Mouse (Mus musculus) midbrain, embryonic 10.5 days (tissue): ENCODE data around the gene Snapin. TPM values are rescaled to one million over a fixed set of nuclear protein-coding genes. Genes with fewer than 3 reads are reported as not detected.

Source experiments
- DNase-seq: peaks from one replicate; pipeline ENCODE4 v3.0.0-alpha.2; 2017; ENCODE audit warnings: low spot score
- H3K27ac ChIP-seq: fragments of 300-500 bp; sonication (generic); replicated peaks from 2 replicates; pipeline ENCODE4 v1.5.1; 2016; ENCODE audit warnings: mild to moderate bottlenecking
- H3K27me3 ChIP-seq: fragments of 300-500 bp; sonication (generic); 2 replicates; pipeline ENCODE4 v1.6.1; 2016; ENCODE audit warnings: low read depth, mild to moderate bottlenecking; ENCODE audit not compliant: poor library complexity, severe bottlenecking
- H3K36me3 ChIP-seq: fragments of 300-500 bp; sonication (generic); 2 replicates; pipeline ENCODE4 v1.6.1; 2016; ENCODE audit warnings: mild to moderate bottlenecking, moderate library complexity
- H3K4me1 ChIP-seq: fragments of 300-500 bp; sonication (generic); 2 replicates; pipeline ENCODE4 v1.6.1; 2016
- H3K4me3 ChIP-seq: fragments of 300-500 bp; sonication (generic); 2 replicates; pipeline ENCODE4 v1.5.1; 2016; ENCODE audit warnings: mild to moderate bottlenecking, moderate library complexity
- H3K9me3 ChIP-seq: fragments of 300-500 bp; sonication (generic); replicated peaks from 2 replicates; pipeline ENCODE4 v1.6.1; 2016; ENCODE audit warnings: mild to moderate bottlenecking
- WGBS: fragments of 180-500 bp; shearing (Covaris S2); methylation state at CpG from one replicate; pipeline ENCODE4 v1.1.7; 2016; 5-methylcytosine and 5-hydroxymethylcytosine counted together
- polyA plus RNA-seq: library from polyadenylated mRNA; unstranded; fragments of >200 nt; fragmentation: Nextera tagmentation; extraction: Ambion mirVana; gene quantifications from 2 replicates; pipeline ENCODE4 v1.2.1, GENCODE M21; 2016

The Snapin gene
- polyA plus RNA-seq, 1 experiment from 2014 or later: 65.5 TPM

DNA sequence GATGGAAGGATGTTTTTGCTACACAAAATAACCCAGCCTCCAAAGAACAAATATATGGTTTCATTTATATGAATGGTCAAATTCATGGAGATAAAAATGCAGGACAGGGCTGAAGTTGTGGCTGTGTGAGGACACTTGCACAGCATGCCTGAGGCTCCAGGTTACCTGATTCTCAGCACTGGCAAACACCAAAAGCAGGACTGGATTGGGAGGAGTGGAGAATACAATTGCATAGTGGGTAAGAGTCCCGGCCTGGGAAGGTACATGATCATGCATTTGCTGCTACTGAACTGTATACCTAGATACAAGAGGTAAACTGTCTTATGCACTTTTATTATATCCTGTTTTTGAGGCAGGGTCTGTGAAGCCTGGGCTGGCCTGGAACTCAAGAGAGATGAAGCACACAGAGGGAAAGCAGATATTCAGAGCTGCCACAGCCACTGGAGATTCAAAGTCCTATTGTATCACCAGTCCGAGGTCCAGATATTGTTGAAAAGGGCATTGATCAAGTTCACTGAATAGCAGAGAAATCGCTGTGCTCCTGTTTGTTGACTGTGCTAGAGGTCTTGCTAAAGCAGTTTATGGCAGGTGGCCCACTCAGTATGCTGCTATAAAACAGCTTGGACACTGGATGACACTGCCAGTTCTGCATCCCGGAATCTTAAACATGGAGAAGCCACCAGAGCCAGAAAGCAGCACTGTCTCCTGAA, 3.2 kb upstream of the Snapin start:
- Histone ChIP-seq H3K4me3 (no peak overlapping the region), H3K9me3 (no peaks in the 10 kb centered on the region), H3K4me1 (peaks cover 13% of the 10 kb centered on the region), H3K27ac (no peak overlapping the region), H3K36me3 (peaks cover 53% of the 10 kb centered on the region), H3K27me3 (no peaks in the 10 kb centered on the region)
- DNase-seq: no peak
- 74% methylated on average over 4 of the region's 4 CpGs for WGBS

DNA sequence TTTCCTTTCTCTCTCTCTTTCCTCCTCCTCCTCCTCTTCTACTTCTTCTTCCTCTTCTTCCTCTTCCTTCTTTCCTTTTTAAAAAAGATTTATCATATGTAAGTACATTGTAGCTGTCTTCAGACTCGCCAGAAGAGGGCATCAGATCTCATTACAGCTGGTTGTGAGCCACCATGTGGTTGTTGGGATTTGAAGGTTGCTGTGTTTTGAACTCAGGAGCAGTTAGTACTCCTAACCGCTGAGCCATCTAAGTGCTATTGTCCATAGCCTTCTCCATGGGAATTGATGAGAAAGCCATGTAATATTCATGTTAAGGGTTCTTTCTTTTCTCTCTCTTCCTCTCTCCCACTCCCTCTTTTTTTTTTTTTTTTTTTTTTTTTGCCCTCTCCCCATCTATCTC, 517 bp upstream of the Snapin start:
- peaks cover 53% of the 10 kb centered on the region for H3K36me3 ChIP-seq
- no peak overlapping the region for H3K4me3 ChIP-seq
- no peak for DNase-seq

GRCm38 (mm10) chr3:90488576-90488975, 2.3 kb downstream of the Snapin start:
- Histone ChIP-seq H3K4me1 (peaks cover 13% of the 10 kb centered on the region), H3K36me3 (peaks cover 62% of the 10 kb centered on the region), H3K9me3 (no peaks in the 10 kb centered on the region), H3K4me3 (no peak overlapping the region), H3K27ac (no peak overlapping the region), H3K27me3 (no peaks in the 10 kb centered on the region)
- no peak for DNase-seq
- WGBS: 90% methylated on average over 6 of the region's 6 CpGs

More for the DNA sequence above, 517 bp upstream of the Snapin start:
- Histone ChIP-seq H3K4me1 (peaks cover 13% of the 10 kb centered on the region), H3K9me3 (no peaks in the 10 kb centered on the region), H3K27me3 (no peaks in the 10 kb centered on the region), H3K27ac (no peak overlapping the region)
- 40% methylated on average over 2 of the region's 2 CpGs for WGBS

GRCm38 (mm10) chr3:90486998-90487397, 3.8 kb downstream of the Snapin start:
- 87% methylated on average over 5 of the region's 5 CpGs for WGBS
- no peaks in the 10 kb centered on the region for H3K27me3 ChIP-seq
- no peak for DNase-seq
- H3K36me3 ChIP-seq: peaks cover 77% of the 10 kb centered on the region
- H3K4me1 ChIP-seq: peaks cover 13% of the 10 kb centered on the region
- H3K4me3 ChIP-seq: no peak overlapping the region
- H3K27ac ChIP-seq: no peak overlapping the region
- no peaks in the 10 kb centered on the region for H3K9me3 ChIP-seq

- DNase-seq: peak; percentile 97
- under 1% methylated on average over 45 of the region's 45 CpGs for whole genome bisulfite sequencing
- peaks cover 10% of the 10 kb centered on the region for H3K4me1 ChIP-seq
These were observed 14.8 kb downstream of the Snapin start, which contains the start of gene Ilf2 for GRCm38 (mm10) chr3:90475831-90476611. Gene Ilf2, plus strand, starts transcription at chr3:90476126.

DNA sequence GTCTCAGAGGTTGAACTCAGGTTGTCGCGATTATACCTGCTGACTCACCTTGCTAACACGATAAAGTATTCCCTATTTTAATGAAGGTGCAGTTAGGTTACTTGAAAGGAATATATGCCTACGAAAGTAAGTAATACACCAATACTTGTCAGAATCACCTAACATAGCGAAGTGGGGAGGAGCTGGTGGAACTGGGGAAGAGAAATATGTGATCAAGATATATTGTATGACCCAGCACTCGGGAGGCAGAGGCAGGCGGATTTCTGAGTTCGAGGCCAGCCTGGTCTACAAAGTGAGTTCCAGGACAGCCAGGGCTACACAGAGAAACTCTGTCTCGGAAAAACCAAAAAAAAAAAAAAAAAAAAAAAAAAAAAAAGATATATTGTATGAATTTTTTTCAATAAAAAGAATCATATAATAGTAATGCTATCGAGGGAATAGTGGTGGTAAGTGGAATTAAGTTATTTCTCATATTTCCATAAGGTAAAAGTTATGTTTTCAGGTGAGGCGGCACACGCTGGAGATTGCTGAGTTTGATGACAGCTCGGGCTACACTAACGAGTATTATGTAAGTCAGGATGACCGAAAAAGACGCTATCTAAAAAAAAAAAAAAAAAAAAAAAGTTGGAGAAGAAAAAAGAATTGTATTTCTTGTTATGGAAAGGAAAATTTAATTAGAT, 15.5 kb downstream of the Snapin start:
- no peak overlapping the region for H3K27ac ChIP-seq
- H3K4me1 ChIP-seq: peaks cover 10% of the 10 kb centered on the region
- WGBS: 43% methylated on average over 16 of the region's 16 CpGs
- H3K4me3 ChIP-seq: peak overlapping the region; percentile 36
- DNase-seq: no peak
- no peaks in the 10 kb centered on the region for H3K9me3 ChIP-seq
- no peaks in the 10 kb centered on the region for H3K27me3 ChIP-seq
- H3K36me3 ChIP-seq: peaks cover 32% of the 10 kb centered on the region

More at GRCm38 (mm10) chr3:90475831-90476611, 14.8 kb downstream of the Snapin start, which contains the start of gene Ilf2:
- Histone ChIP-seq H3K27ac (peak within 1 kb of the TSS; percentile 99), H3K36me3 (peaks cover 39% of the 10 kb centered on the region), H3K4me3 (peak within 1 kb of the TSS; percentile 94), H3K9me3 (no peaks in the 10 kb centered on the region), H3K27me3 (no peaks in the 10 kb centered on the region)

GRCm38 (mm10) chr3:90472213-90472612, 18.6 kb downstream of the Snapin start:
- H3K36me3 ChIP-seq: peaks cover 1% of the 10 kb centered on the region
- no peak for DNase-seq
- H3K4me1 ChIP-seq: peaks cover 6% of the 10 kb centered on the region
- 35% methylated on average over 3 of the region's 3 CpGs for WGBS
- no peaks in the 10 kb centered on the region for H3K9me3 ChIP-seq
- H3K4me3 ChIP-seq: no peak overlapping the region
- H3K27me3 ChIP-seq: no peaks in the 10 kb centered on the region
- no peak overlapping the region for H3K27ac ChIP-seq

DNA sequence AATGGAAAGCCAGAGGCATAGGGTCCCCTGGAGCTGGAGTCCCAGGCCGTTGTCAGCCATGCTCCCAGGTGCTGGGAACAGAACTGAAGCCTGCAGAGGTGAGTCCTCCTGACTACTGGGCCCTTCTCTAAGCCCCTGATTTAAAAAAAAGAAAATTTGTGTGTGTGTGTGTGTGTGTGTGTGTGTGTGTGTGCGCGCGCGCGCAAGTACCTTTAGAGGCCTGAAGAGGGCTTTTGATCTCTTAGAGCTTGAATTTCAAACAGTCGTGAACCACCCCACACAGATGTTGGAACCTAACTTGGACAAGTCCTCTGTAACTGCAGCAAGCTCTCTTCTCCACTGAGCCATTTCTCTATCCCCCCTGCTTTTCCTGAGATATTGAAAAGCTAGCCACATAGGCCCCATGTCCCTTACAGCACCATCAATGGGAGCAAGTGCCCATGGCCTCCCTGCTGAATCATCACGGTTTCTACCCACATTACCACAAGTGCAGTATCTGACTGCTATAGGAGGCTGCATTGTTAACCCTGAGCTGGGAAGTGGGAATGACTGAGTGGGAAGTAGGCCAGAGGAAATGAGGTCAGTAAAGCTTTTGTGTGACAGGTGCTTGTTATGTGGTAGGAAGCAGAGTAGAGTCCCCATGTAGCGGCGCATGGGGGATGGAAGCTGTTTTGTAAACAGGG, 23.1 kb downstream of the Snapin start:
- DNase-seq: no peak
- Histone ChIP-seq H3K36me3 (no peaks in the 10 kb centered on the region), H3K9me3 (no peaks in the 10 kb centered on the region), H3K27me3 (peaks cover 41% of the 10 kb centered on the region), H3K27ac (no peak overlapping the region), H3K4me1 (peaks cover 22% of the 10 kb centered on the region), H3K4me3 (no peak overlapping the region)
- 93% methylated on average over 10 of the region's 10 CpGs for WGBS

- no peaks in the 10 kb centered on the region for H3K9me3 ChIP-seq
- under 1% methylated on average over 15 of the region's 15 CpGs for WGBS
- DNase-seq: peak; percentile 66
- H3K4me1 ChIP-seq: peaks cover 22% of the 10 kb centered on the region
- no peaks in the 10 kb centered on the region for H3K36me3 ChIP-seq
- peak overlapping the region; percentile 50 for H3K4me3 ChIP-seq
- H3K27ac ChIP-seq: no peak overlapping the region
- peaks cover 55% of the 10 kb centered on the region for H3K27me3 ChIP-seq
These were observed 24.5 kb downstream of the Snapin start for GRCm38 (mm10) chr3:90466311-90466766.

GRCm38 (mm10) chr3:90465686-90466310, 25.0 kb downstream of the Snapin start, which contains the start of gene Npr1:
Gene Npr1, minus strand, starts transcription at chr3:90465866.
- under 1% methylated on average over 39 of the region's 49 CpGs for WGBS
- Histone ChIP-seq H3K9me3 (no peaks in the 10 kb centered on the region), H3K36me3 (no peaks in the 10 kb centered on the region), H3K27ac (no peak within 1 kb of the TSS; the same call in 1 of the 2 replicates), H3K4me3 (peak within 1 kb of the TSS; percentile 50), H3K27me3 (peaks cover 61% of the 10 kb centered on the region), H3K4me1 (peaks cover 22% of the 10 kb centered on the region)
- DNase-seq: peak; percentile 57

- Histone ChIP-seq H3K27me3 (peaks cover 67% of the 10 kb centered on the region), H3K9me3 (no peaks in the 10 kb centered on the region), H3K4me1 (peaks cover 22% of the 10 kb centered on the region), H3K4me3 (peak overlapping the region; percentile 50), H3K36me3 (no peaks in the 10 kb centered on the region), H3K27ac (no peak overlapping the region; the same call in 1 of the 2 replicates)
- DNase-seq: peak; percentile 57
- 2% methylated on average over 75 of the region's 75 CpGs for WGBS
These were observed 25.6 kb downstream of the Snapin start for GRCm38 (mm10) chr3:90465081-90465685.
